Mouse (Mus musculus) lung, adult 2 months (tissue): Measurements from ENCODE around the gene 4930535I16Rik. TPM values are rescaled to one million over a fixed set of nuclear protein-coding genes. Genes with fewer than 3 reads are reported as not detected.

Experiments used
- DNase-seq: peaks from one replicate; pipeline ENCODE4 v3.0.0; 2022
- H3K4me1 ChIP-seq: fragments of 200-500 bp; 2 replicates; pipeline ENCODE4 v1.6.1; 2011; ENCODE audit warnings: low read length; ENCODE audit not compliant: control insufficient read depth, insufficient read depth
- H3K4me3 ChIP-seq: fragments of 200-500 bp; replicated peaks from 2 replicates; pipeline ENCODE3; 2011; ENCODE audit warnings: low read depth, mild to moderate bottlenecking, control low read depth, low read length; ENCODE audit errors: extremely low read depth
- CTCF ChIP-seq: fragments of 200-500 bp; IDR thresholded peaks from 2 replicates; pipeline ENCODE4 v1.5.1; 2011; ENCODE audit warnings: mild to moderate bottlenecking, low read length, control low read depth; ENCODE audit not compliant: insufficient read depth
- POLR2A ChIP-seq: fragments of 200-500 bp; IDR thresholded peaks from 2 replicates; pipeline ENCODE4 v1.6.1; 2011; ENCODE audit warnings: low read depth, mild to moderate bottlenecking, control low read depth, low read length, borderline replicate concordance; ENCODE audit errors: extremely low read depth
- WGBS: fragments of 180-500 bp; shearing (Covaris S2); methylation state at CpG from one replicate; pipeline ENCODE4 v1.1.7; 2018; 5-methylcytosine and 5-hydroxymethylcytosine counted together
- polyA plus RNA-seq: library from polyadenylated mRNA; depleted of rRNA; stranded (reverse); fragments of >200 nt; gene quantifications from 2 replicates; pipeline ENCODE4 v1.2.3, GENCODE M21; 2012; rRNA removed

4930535I16Rik gene
- polyA plus RNA-seq, result not detected in 2 replicates

DNA sequence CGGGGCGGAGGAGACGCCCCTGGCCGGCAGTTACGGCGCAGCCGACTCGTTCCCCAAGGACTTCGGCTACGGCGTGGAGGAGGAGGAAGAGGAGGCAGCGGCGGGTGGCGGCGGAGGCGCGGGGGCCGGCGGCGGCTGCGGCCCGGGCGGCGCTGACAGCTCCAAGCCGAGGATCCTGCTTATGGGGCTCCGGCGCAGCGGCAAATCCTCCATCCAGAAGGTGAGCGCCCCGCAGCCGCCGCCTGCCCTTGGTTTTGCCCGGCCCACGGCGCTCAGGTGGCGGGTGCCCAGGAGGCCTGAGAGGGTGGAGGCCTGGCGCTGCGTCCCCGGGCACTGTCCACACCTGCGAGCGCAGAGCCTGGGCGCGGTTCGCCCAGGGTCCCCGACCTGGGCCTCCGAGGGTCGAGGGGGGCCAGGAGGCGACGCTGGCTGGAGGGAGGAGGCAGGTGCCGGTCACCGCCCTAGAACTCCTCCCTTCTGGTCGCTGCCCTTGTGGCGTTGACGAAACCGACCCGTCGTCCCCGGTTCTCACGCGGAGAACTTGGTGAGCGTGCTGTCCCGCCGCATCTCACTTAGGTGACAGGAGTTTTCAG is at the start of gene 4930535I16Rik:
Gene 4930535I16Rik, minus strand, starts transcription at position 475 of the 593 bp plus-strand sequence.
- H3K4me1 ChIP-seq, result peaks cover 16% of the 10 kb centered on the region
- no peak for DNase-seq
- no peak for TF ChIP-seq CTCF
- TF ChIP-seq POLR2A, result peak; percentile 47; the same call in 1 of the 2 replicates
- peak within 1 kb of the TSS; percentile 95 for H3K4me3 ChIP-seq
- under 1% methylated on average over 62 of the region's 63 CpGs for WGBS

DNA sequence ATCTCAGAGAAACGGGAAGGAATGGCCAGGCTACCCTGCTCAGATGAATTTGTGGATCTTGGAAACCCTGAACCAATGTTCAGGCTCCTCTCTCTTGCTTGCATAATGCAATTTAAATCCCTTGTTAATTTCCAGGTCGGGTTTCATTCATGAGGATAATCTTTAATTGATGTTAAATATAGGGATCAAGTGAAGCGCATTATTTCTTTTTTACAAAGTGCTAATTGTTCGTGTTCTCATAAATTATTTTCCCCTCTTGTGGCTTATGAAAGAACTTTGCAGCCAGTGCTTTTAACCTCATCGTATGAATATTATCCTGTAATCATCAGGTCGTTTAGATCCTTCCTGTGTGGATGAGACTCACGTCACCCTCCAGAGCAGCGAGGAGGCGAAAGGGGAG is 44.9 kb upstream of the 4930535I16Rik start:
- no peaks in the 10 kb centered on the region for H3K4me1 ChIP-seq
- TF ChIP-seq POLR2A (no peak), CTCF (no peak)
- 60% methylated on average over 9 of the region's 9 CpGs for WGBS

GRCm38 (mm10) chr4:123960955-123961354 is 43.1 kb upstream of the 4930535I16Rik start:
- WGBS, result 46% methylated on average over 4 of the region's 4 CpGs
- no peak for DNase-seq
- Histone ChIP-seq H3K4me3 (no peak overlapping the region), H3K4me1 (no peaks in the 10 kb centered on the region)
- no peak for TF ChIP-seq CTCF
- no peak for TF ChIP-seq POLR2A

More for the DNA sequence above, 44.9 kb upstream of the 4930535I16Rik start:
- no peak overlapping the region for H3K4me3 ChIP-seq
- no peak for DNase-seq

DNA sequence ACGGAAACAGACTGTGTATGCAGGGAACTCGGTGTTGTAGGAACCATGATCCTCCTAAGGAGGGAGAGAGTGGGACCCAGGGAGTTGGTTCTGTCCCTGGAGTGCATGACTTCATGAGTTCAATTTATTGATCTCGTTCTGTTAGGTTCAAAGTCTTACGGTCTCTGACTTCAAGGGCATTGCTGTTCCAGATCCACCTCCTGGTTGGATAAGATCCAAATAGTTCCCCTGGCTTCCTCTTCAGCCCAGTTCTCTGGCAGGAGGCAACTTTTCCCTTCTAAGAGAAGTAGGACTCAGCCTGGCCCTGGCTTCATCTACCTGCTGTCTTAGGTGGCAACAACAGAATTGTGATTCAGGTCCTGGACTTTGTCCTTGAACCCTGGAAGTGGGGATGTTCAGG is 40.1 kb upstream of the 4930535I16Rik start:
- no peak for DNase-seq
- Histone ChIP-seq H3K4me3 (no peak overlapping the region), H3K4me1 (no peaks in the 10 kb centered on the region)
- WGBS, result 55% methylated on average over 4 of the region's 4 CpGs
- TF ChIP-seq CTCF, result no peak
- no peak for TF ChIP-seq POLR2A

DNA sequence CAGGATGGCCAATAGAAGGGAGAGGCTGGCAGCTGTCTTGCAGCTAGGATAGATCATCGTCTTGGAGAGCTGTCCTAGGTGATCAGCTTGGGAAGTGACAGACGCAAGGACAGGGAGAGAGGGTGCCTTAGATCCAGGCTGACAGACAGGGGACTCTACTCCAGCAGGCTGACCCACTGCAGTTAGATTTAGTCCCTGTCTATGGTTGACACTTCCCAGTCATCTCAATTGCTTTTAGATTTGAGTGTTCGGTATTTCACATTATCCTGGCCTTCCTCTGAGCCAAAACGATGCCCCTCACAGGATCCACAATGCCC is 39.6 kb upstream of the 4930535I16Rik start:
- WGBS, result 59% methylated on average over 4 of the region's 4 CpGs
- no peak overlapping the region for H3K4me3 ChIP-seq
- no peak for DNase-seq
- H3K4me1 ChIP-seq, result no peaks in the 10 kb centered on the region
- TF ChIP-seq POLR2A (no peak), CTCF (no peak)

DNA sequence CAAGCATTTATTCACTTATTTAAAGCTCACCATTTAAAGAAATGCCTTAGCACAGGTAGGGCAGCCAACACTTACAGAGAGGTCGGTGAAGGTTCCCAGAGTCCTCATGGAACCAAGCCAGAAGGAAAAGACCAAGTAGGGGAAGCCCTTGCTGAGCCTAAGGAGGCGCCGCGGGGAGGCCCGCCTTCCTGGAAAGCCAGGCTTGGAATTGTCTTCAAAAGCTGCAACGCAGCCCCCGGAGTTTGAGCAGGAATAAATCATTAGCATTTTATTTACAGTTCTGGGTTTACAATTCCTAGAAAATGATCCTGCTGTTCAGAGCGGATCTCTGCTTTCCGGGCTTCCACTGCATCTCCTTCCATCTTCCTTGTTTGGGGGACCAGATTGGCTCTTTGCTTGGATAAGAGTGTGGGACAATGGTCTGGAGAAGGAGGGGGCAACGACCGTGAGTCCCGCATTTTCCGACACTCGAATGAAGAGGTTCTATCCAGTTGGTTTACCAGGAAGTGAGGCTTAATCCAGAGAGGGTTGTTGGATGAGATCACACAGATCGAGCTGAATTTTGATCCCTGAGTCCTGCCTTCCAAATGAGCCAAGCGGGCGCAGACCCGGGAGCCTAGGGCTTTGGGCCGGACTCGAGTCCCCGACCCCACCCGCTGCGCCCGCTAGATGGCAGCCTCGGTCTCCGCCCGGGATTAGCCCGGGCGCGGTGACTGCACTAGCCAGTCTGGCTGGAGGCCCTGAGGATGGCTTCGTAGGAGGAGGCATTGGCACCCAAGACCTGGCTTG is 39.1 kb upstream of the 4930535I16Rik start:
- 5% methylated on average over 31 of the region's 31 CpGs for WGBS
- DNase-seq, result peak; percentile 69
- TF ChIP-seq CTCF (peak; percentile 24; the same call in 1 of the 2 replicates), POLR2A (no peak)

GRCm38 (mm10) chr4:123952059-123952458 is 34.2 kb upstream of the 4930535I16Rik start:
- H3K4me1 ChIP-seq, result no peaks in the 10 kb centered on the region
- WGBS, result 48% methylated on average over 7 of the region's 8 CpGs
- no peak for DNase-seq
- TF ChIP-seq CTCF (no peak), POLR2A (no peak)
- no peak overlapping the region for H3K4me3 ChIP-seq

More for the DNA sequence above, 39.1 kb upstream of the 4930535I16Rik start:
- H3K4me1 ChIP-seq, result no peaks in the 10 kb centered on the region
- H3K4me3 ChIP-seq, result no peak overlapping the region

DNA sequence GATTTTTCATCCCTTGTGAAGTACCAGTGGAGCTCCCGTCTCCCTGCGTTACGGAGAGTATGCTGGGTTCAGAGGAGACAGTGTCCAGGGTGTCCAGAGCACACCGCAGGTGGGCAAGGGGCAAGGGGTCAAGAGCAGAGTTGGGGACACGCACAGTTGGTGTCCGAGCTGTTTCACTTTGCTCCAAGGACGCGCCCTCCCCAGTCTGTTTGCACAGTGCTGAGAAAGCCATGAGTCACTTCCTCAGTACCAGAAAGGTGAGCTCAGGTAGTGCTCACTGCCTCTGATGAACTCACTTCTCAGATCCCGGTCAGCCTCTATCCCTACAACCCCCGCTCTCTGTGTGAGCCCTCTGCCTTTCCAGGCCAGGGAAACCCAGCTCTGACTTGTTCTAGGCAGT is 31.8 kb upstream of the 4930535I16Rik start:
- WGBS, result 59% methylated on average over 10 of the region's 10 CpGs

DNA sequence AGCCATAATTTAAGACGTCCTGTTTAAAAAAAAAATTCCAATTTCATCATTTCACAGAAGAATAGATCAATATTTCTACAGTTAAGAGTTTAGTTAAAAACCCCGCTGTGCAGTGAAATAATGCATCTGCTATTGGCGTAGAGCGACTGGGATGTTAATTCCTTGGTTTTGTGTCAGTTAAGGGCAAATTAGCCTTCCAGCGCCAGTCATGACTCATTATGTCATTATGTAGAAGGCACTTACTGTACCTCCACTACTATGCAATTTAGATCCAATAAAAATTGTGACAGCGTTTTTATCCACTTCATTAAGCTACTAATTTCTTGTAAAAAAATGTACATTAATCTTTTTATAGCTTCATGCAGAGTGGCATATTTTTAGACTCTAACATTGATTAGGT is 31.1 kb upstream of the 4930535I16Rik start:
- Histone ChIP-seq H3K4me1 (no peaks in the 10 kb centered on the region), H3K4me3 (no peak overlapping the region)
- WGBS, result 81% methylated on average over 6 of the region's 6 CpGs
- TF ChIP-seq POLR2A (no peak), CTCF (no peak)
- DNase-seq, result no peak

More for the DNA sequence above, 31.8 kb upstream of the 4930535I16Rik start:
- no peak for DNase-seq
- no peaks in the 10 kb centered on the region for H3K4me1 ChIP-seq
- no peak for TF ChIP-seq CTCF
- no peak for TF ChIP-seq POLR2A
- no peak overlapping the region for H3K4me3 ChIP-seq

GRCm38 (mm10) chr4:123947149-123947548 is 29.3 kb upstream of the 4930535I16Rik start:
- DNase-seq, result no peak
- Histone ChIP-seq H3K4me3 (no peak overlapping the region), H3K4me1 (no peaks in the 10 kb centered on the region)
- 42% methylated on average over 5 of the region's 5 CpGs for WGBS
- TF ChIP-seq POLR2A (no peak), CTCF (no peak)
